Mouse (Mus musculus) Muller cell, postnatal 12 days (primary cell): Measurements from ENCODE around the gene 1810009J06Rik.
"Not testable (repeated sequence)": the region's sequence is repeated elsewhere in the genome, so short reads cannot be mapped to it uniquely, and the experiment has no call there.

ENCODE experiments used
- DNase-seq: peaks from one replicate; pipeline ENCODE4 v3.0.0-alpha.2; 2015; ENCODE audit errors: inconsistent ontology term

1810009J06Rik gene

GRCm38 (mm10) chr6:40964454-40964853 lies at the start of gene 1810009J06Rik:
1810009J06Rik (plus strand) TSS chr6:40964754.
- not testable (repeated sequence) for DNase-seq

GRCm38 (mm10) chr6:40919954-40920353 lies 44.6 kb upstream of the 1810009J06Rik start:
- DNase-seq = no peak

GRCm38 (mm10) chr6:40940457-40940856 lies 24.1 kb upstream of the 1810009J06Rik start, which contains the start of gene 1700074P13Rik:
1700074P13Rik (minus strand) TSS chr6:40940557.
- DNase-seq = no peak

- no peak for DNase-seq
Observed at GRCm38 (mm10) chr6:40951770-40952169, 12.8 kb upstream of the 1810009J06Rik start, which contains the start of gene Gm4744. Gm4744 (minus strand) TSS chr6:40951870.

- DNase-seq = no peak
Observed at GRCm38 (mm10) chr6:40953716-40954115, 10.8 kb upstream of the 1810009J06Rik start.

GRCm38 (mm10) chr6:40999379-40999778 lies 34.8 kb downstream of the 1810009J06Rik start, which contains the start of gene Gm2663:
Gm2663 (minus strand) TSS chr6:40999479.
- not testable (repeated sequence) for DNase-seq

- DNase-seq = no peak
Observed at GRCm38 (mm10) chr6:41015065-41015464, 50.5 kb downstream of the 1810009J06Rik start.
